Mouse (Mus musculus): ENCODE data around the gene Erc2. TPM values are rescaled to one million over a fixed set of nuclear protein-coding genes. Genes with fewer than 3 reads are reported as not detected.

Gene Erc2
- total RNA-seq, 2 experiments from 2014 or later: 203 to 224 TPM

GRCm38 (mm10) chr14:28093913-28094312, 471.7 kb downstream of the Erc2 start:
- no peak for TF ChIP-seq CTCF (IDR thresholded peaks at IDR 0.05)
- intact Hi-C loops (cut with DNase I): no loop called here
- H3K27ac ChIP-seq: no peak overlapping the region
- peak in 1 of 2 experiments; percentile 2 for DNase-seq (ENCODE audit: extremely low spot score in 1 of 2, low spot score in 2 of 2)
- no peak overlapping the region for H3K4me3 ChIP-seq

- intact Hi-C loops (cut with DNase I): no loop called here
- no peak for DNase-seq (ENCODE audit: extremely low spot score in 1 of 2, low spot score in 2 of 2)
- no peak overlapping the region for H3K27ac ChIP-seq
- no peak for TF ChIP-seq CTCF (IDR thresholded peaks at IDR 0.05)
- H3K4me3 ChIP-seq: no peak overlapping the region
Observed at GRCm38 (mm10) chr14:28099084-28099483, 476.9 kb downstream of the Erc2 start.

GRCm38 (mm10) chr14:28113121-28113520, 490.9 kb downstream of the Erc2 start:
- intact Hi-C loops (cut with DNase I): no loop called here
- Histone ChIP-seq H3K4me3 (no peak overlapping the region), H3K27ac (no peak overlapping the region)
- no peak for TF ChIP-seq CTCF (IDR thresholded peaks at IDR 0.05)
- no peak for DNase-seq (ENCODE audit: extremely low spot score in 1 of 2, low spot score in 2 of 2)

- TF ChIP-seq CTCF (IDR thresholded peaks at IDR 0.05): no peak
- no peak overlapping the region for H3K27ac ChIP-seq
Observed at GRCm38 (mm10) chr14:28120851-28121250, 498.6 kb downstream of the Erc2 start.

GRCm38 (mm10) chr14:28126842-28127241, 504.6 kb downstream of the Erc2 start:
- intact Hi-C loops (cut with DNase I): no loop called here
- no peak for TF ChIP-seq CTCF (IDR thresholded peaks at IDR 0.05)
- H3K27ac ChIP-seq: no peak overlapping the region
- no peak overlapping the region for H3K4me3 ChIP-seq
- DNase-seq (ENCODE audit: extremely low spot score in 1 of 2, low spot score in 2 of 2): no peak

More at GRCm38 (mm10) chr14:28120851-28121250, 498.6 kb downstream of the Erc2 start:
- no peak overlapping the region for H3K4me3 ChIP-seq
- intact Hi-C loops (cut with DNase I): no loop called here
- no peak for DNase-seq (ENCODE audit: extremely low spot score in 1 of 2, low spot score in 2 of 2)

- Histone ChIP-seq H3K27ac (no peak overlapping the region), H3K4me3 (no peak overlapping the region)
- no peak for DNase-seq (ENCODE audit: extremely low spot score in 1 of 2, low spot score in 2 of 2)
- intact Hi-C loops (cut with DNase I): no loop called here
- TF ChIP-seq CTCF (IDR thresholded peaks at IDR 0.05): no peak
Observed at GRCm38 (mm10) chr14:28128999-28129398, 506.8 kb downstream of the Erc2 start.

- no peak for TF ChIP-seq CTCF (IDR thresholded peaks at IDR 0.05)
- intact Hi-C loops (cut with DNase I): no loop called here
- no peak for DNase-seq (ENCODE audit: extremely low spot score in 1 of 2, low spot score in 2 of 2)
- no peak overlapping the region for H3K4me3 ChIP-seq
- H3K27ac ChIP-seq: no peak overlapping the region
Observed at GRCm38 (mm10) chr14:28143998-28144397, 521.8 kb downstream of the Erc2 start.

GRCm38 (mm10) chr14:28147201-28147600, 525.0 kb downstream of the Erc2 start:
- intact Hi-C loops (cut with DNase I): no loop called here
- TF ChIP-seq CTCF (IDR thresholded peaks at IDR 0.05): no peak
- Histone ChIP-seq H3K4me3 (no peak overlapping the region), H3K27ac (no peak overlapping the region)
- DNase-seq (ENCODE audit: extremely low spot score in 1 of 2, low spot score in 2 of 2): no peak

GRCm38 (mm10) chr14:28150942-28151341, 528.7 kb downstream of the Erc2 start:
- TF ChIP-seq CTCF (IDR thresholded peaks at IDR 0.05): no peak
- H3K4me3 ChIP-seq: no peak overlapping the region
- DNase-seq (ENCODE audit: extremely low spot score in 1 of 2, low spot score in 2 of 2): no peak
- intact Hi-C loops (cut with DNase I): no loop called here
- H3K27ac ChIP-seq: no peak overlapping the region

- no peak overlapping the region for H3K4me3 ChIP-seq
- H3K27ac ChIP-seq: no peak overlapping the region
- TF ChIP-seq CTCF (IDR thresholded peaks at IDR 0.05): no peak
- intact Hi-C loops (cut with DNase I): no loop called here
- DNase-seq (ENCODE audit: extremely low spot score in 1 of 2, low spot score in 2 of 2): no peak
Observed at GRCm38 (mm10) chr14:28155706-28156105, 533.5 kb downstream of the Erc2 start.

- DNase-seq (ENCODE audit: extremely low spot score in 1 of 2, low spot score in 2 of 2): no peak
- Histone ChIP-seq H3K4me3 (no peak overlapping the region), H3K27ac (peak overlapping the region; percentile 44; the same call in 1 of the 2 replicates)
- intact Hi-C loops (cut with DNase I): no loop called here
- TF ChIP-seq CTCF (IDR thresholded peaks at IDR 0.05): no peak
Observed at GRCm38 (mm10) chr14:28160852-28161251, 538.6 kb downstream of the Erc2 start.

GRCm38 (mm10) chr14:28164642-28165408, 542.6 kb downstream of the Erc2 start:
- no peak overlapping the region for H3K27ac ChIP-seq
- no peak overlapping the region for H3K4me3 ChIP-seq
- intact Hi-C loops (cut with DNase I): no loop called here
- TF ChIP-seq CTCF (IDR thresholded peaks at IDR 0.05): no peak
- DNase-seq (ENCODE audit: extremely low spot score in 1 of 2, low spot score in 2 of 2): peak in 1 of 2 experiments; percentile 21

- Histone ChIP-seq H3K4me3 (no peak overlapping the region), H3K27ac (no peak overlapping the region)
- no peak for DNase-seq (ENCODE audit: extremely low spot score in 1 of 2, low spot score in 2 of 2)
- peak; percentile 12 for TF ChIP-seq CTCF (IDR thresholded peaks at IDR 0.05)
- intact Hi-C loops (cut with DNase I): no loop called here
Observed at GRCm38 (mm10) chr14:28165621-28166211, 543.5 kb downstream of the Erc2 start.

All from left cerebral cortex, adult 2 months (tissue).